Mouse (Mus musculus): ENCODE results near the gene Prss16. TPM values are rescaled to one million over a fixed set of nuclear protein-coding genes. Genes with fewer than 3 reads are reported as not detected.

Prss16 gene
- polyA plus RNA-seq, 1 experiment from 2014 or later: 6.3 TPM

DNA sequence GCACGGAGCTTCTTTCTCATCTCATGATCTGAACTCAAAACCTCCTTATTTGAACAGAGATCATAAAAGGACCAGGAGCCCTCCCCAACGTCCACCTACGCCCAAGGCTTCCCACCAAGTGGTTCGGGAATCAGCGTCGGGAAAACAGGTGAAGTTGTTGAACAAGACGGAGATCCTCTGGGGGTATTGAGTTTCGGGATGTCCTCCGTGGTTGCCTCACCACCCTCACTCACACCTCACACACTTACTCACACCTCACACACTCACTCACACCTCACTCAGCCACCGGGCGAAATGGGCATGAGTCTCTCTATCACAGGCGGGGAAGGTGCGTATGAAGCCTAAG, 12.7 kb downstream of the Prss16 start:
- in situ Hi-C loops (cut with MboI; ENCODE audit: low pct_unique_long_range_greater_than_20kb): no loop called here
- DNase-seq (ENCODE audit: low read depth, low spot score) (no peak), ATAC-seq (no peak)
- TF ChIP-seq CTCF (IDR thresholded peaks at IDR 0.05): no peak
- no peaks in the 10 kb centered on the region for H3K27me3 ChIP-seq
- ChIA-PET CTCF (no interaction called here), POLR2A (no interaction called here)

DNA sequence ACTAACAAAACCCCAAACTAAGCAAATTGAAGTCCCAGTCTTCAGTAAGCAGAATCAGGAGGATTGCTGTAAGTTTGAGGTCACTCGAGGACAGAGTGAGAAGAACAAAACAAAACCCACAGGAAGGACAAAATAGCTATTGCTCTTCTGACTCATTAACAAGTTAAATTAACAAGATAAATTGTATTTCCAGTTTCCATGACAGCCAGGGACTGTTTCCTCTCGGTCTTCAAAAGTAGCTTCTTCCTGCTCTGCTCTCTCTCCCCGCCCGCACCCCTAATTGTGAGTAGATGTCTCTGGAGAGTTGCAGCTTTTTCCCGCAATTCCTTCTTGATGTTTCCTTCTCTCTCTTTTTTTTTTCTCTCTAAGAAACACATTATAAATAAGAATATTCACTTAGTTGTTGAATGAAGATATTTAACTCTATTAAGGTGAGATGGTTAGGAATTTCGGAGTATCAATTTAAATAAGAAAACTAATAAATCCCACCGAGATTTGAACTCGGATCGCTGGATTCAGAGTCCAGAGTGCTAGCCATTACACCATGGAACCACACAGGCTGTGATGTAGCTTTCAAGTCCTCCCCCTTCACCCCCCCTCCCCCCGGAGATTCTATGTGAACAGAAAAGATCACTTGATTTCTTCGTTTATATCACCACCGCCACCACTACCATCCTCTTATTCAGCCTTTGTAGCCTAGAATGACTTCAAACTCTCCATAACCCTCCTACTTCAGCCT, 13.3 kb downstream of the Prss16 start:
- in situ Hi-C loops (cut with MboI; ENCODE audit: low pct_unique_long_range_greater_than_20kb): no loop called here
- no peak for TF ChIP-seq CTCF (IDR thresholded peaks at IDR 0.05)

DNA sequence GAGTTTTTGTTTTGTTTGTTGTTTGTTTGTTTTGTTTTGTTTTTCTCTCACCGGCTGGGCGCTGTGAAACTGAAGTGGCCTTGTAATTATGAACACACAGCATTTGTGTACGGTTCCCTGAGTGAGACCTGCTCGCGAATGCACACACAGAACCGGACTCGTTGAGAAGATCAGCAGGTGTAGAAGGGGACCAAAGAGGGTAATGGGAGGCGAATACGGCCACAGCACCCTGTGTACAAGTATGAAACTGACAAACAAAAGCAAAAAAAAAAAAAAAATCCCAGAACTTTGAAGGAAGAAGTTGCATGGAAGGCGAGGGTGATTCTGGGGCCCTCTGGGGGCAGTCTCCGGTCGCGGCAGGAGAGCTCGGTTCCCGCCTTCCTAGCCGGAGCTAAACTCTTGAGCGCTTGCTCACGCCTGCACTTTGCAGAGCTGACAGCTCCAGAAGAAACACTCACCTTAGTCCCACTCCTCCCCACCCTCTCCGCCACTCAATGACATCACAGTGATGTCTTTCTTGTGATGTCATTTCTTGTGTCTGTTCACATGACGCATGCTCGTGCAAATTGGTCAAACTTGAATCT, 14.1 kb downstream of the Prss16 start:
- DNase-seq (ENCODE audit: low read depth, low spot score): no peak
- CTCF ChIA-PET: interaction anchor here (1.3 kb wide), 1 partner anchor 33 kb away, joined by 3 read pairs; no protein-coding TSS in a partner anchor
- POLR2A ChIA-PET: no interaction called here
- TF ChIP-seq CTCF (IDR thresholded peaks at IDR 0.05): no peak
- no peaks in the 10 kb centered on the region for H3K27me3 ChIP-seq
- in situ Hi-C loops (cut with MboI; ENCODE audit: low pct_unique_long_range_greater_than_20kb): no loop called here
- ATAC-seq: no peak

More for the DNA sequence above, 13.3 kb downstream of the Prss16 start:
- POLR2A ChIA-PET: no interaction called here
- H3K27me3 ChIP-seq: no peaks in the 10 kb centered on the region
- ATAC-seq (no peak), DNase-seq (ENCODE audit: low read depth, low spot score) (no peak)
- CTCF ChIA-PET: interaction anchor here (1.3 kb wide), 1 partner anchor 32 kb away, joined by 3 read pairs; no protein-coding TSS in a partner anchor

DNA sequence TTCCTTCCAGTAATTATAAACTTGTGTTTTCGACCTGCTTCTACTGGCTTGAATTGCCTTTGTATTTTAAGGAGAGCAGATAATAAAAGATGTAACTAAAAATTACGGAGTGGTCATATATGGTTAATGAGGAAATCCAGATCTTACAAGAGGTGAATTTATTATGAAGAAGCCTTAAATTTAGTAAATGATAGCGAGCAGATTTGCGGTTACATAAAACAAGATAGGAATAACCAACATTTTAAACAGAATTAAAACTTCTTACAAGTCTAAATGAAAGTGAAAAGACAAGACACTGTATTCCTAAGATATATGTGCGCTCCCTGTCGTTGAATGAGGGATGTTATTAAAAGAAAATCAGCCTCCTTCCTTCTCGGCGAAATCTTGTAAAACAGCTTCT, 14.6 kb downstream of the Prss16 start:
- DNase-seq (ENCODE audit: low read depth, low spot score) (no peak), ATAC-seq (no peak)
- in situ Hi-C loops (cut with MboI; ENCODE audit: low pct_unique_long_range_greater_than_20kb): no loop called here
- TF ChIP-seq CTCF (IDR thresholded peaks at IDR 0.05): no peak
- POLR2A ChIA-PET: no interaction called here
- CTCF ChIA-PET: interaction anchor here (1.3 kb wide), 1 partner anchor 34 kb away, joined by 3 read pairs; no protein-coding TSS in a partner anchor
- H3K27me3 ChIP-seq: no peaks in the 10 kb centered on the region

DNA sequence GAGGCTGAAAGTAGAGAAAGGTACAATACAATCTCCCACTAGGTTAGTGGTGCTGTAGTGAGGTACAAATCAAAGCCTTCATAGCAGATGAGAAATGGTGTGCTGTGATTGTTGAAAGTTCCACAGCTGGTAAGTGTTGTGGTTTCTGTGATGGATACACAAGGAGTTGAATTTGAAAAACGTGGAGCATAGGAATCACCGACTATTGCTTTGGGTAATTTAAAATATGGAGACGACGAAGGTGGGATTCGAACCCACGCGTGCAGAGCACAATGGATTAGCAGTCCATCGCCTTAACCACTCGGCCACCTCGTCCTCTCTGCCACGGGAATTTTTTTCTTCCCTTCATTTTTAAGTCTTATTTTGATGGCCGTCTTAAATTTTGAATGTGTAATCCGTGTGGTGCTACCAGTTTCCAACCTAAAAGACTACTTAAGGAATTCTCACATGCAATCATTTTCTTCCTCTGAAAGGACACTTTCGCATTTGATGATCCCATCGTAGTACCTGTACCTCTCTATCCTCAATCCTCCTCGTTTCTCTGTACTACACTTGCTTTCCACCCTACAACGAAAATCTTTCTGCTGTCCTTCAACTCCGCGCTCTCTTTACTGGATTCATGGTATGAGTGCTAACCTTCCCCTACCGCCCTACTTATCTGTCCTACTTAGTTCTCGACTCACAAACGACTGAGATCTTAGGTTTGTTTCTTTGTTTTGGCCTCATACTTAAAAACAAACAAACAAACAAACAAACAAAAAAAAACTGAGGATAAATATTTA, 15.4 kb downstream of the Prss16 start:
- no peaks in the 10 kb centered on the region for H3K27me3 ChIP-seq
- POLR2A ChIA-PET: no interaction called here
- CTCF ChIA-PET: no interaction called here
- in situ Hi-C loops (cut with MboI; ENCODE audit: low pct_unique_long_range_greater_than_20kb): no loop called here
- DNase-seq (ENCODE audit: low read depth, low spot score): no peak
- no peak for TF ChIP-seq CTCF (IDR thresholded peaks at IDR 0.05)
- no peak for ATAC-seq

DNA sequence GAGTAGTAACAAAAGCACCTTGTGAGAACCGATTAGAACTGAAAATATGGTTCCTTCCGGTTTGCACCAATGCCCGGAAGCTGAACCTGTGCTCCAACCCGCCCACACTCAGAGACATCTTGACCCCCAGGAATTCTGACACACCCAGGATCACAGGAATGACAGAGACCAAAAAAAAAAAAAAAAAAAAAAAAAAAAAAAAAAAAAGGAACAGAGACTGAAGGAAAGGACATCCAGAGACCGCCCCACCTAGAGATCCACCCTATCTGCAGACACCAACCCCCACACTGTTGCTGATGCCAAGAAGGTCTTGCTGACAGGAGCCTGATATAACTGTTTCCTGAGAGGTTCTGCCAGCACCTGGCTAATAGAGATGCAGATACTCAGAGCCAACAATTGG, 17.0 kb downstream of the Prss16 start:
- ChIA-PET CTCF (interaction anchor here (0.7 to 1.8 kb wide), 3 partner anchors 10 to 18 kb away, joined by 3 to 6 read pairs (median 3); no protein-coding TSS in a partner anchor), POLR2A (no interaction called here)
- in situ Hi-C loops (cut with MboI; ENCODE audit: low pct_unique_long_range_greater_than_20kb): no loop called here
- H3K27me3 ChIP-seq: no peaks in the 10 kb centered on the region
- DNase-seq (ENCODE audit: low read depth, low spot score) (no peak), ATAC-seq (no peak)
- TF ChIP-seq CTCF (IDR thresholded peaks at IDR 0.05): no peak

DNA sequence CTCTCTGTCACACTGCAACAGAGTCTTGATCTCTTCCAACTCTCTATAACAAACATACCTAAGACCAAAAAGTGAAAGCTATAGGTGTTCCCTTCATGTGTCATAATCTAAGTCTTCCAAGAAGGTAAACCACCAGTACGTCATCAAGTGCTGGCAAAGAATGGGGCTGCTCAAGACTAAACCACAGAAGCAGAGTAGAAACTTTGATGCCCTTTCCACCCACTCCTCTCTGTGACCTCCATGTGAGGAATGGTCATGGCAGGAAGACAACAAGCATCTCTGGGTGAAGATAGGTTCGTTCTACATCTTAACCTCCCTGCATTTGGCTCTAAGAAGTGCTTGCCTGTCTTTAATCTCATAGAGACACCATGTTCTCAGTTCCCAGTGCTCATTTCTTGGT, 25.1 kb downstream of the Prss16 start:
- TF ChIP-seq CTCF (IDR thresholded peaks at IDR 0.05): no peak
- ChIA-PET CTCF (no interaction called here), POLR2A (no interaction called here)
- no peaks in the 10 kb centered on the region for H3K27me3 ChIP-seq
- no peak for DNase-seq (ENCODE audit: low read depth, low spot score)
- ATAC-seq: no peak
- in situ Hi-C loops (cut with MboI; ENCODE audit: low pct_unique_long_range_greater_than_20kb): no loop called here

DNA sequence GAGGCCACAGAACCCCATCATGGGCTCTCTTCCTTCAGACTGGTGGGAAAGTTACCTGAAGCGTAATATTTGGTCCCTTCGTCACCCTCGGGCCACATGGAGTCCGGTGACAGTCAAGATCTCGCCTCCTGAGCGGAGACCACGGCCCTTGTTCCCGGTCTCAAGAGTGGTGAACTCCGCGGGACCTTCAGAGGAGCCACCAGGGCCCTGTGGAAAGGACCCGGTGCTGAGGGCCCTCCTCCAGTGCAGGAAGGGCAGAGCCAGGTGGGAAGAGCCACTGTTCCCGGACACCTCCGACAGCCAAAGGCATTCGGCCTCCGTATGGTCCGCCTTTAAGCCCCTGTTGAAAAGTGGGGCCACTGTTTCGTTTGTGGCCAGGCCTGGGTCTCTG, 27.7 kb downstream of the Prss16 start:
- ChIA-PET POLR2A (no interaction called here), CTCF (interaction anchor here (2.3 kb wide), 1 partner anchor 11 kb away, joined by 6 read pairs; no protein-coding TSS in a partner anchor)
- no peak for TF ChIP-seq CTCF (IDR thresholded peaks at IDR 0.05)
- no peaks in the 10 kb centered on the region for H3K27me3 ChIP-seq
- ATAC-seq (no peak), DNase-seq (ENCODE audit: low read depth, low spot score) (no peak)
- in situ Hi-C loops (cut with MboI; ENCODE audit: low pct_unique_long_range_greater_than_20kb): no loop called here

DNA sequence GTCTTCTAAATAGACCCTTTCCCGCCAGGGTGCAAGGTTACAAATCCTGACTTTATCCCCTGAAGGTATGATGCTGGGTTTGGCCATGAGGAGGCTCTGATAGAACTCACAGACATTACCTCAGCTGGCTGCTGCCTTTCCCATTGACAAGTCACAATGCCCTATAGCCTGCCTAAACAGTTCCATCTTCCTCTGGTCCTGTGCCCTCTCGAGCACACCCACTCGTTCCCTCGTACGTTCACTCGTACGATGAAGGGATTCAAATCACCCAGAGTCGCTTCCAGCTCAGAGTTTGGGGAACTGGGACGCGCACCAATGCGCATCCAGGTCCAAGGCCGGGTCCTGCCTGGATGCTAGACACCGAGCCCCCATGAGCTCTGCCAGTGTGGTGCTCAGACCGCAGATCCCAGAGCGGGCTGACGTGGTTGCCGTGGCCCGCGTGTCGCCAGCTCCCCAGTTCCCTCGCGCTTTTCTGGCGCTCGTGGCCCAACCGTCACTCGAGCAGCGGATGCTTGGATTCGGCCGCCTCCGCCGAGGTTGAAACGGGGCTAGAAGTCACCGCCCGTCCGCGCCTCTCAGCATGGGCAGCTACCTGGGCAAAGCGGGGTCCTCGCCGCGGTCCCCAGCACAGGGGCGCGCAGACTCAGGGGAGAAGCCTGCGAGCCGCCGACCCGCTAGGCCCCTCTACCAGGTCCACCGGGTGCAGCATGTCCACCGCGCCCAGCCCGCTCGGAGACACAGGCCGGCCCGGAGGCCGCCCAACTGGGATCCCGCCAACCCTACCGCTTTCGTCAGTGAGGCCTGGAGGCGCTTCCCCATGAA, 28.4 kb downstream of the Prss16 start, which contains the start of gene Pom121l2:
Gene Pom121l2 (plus strand): TSS at position 214 of the 822 bp plus-strand sequence.
- ATAC-seq: no peak
- no peak for DNase-seq (ENCODE audit: low read depth, low spot score)
- TF ChIP-seq CTCF (IDR thresholded peaks at IDR 0.05): no peak
- POLR2A ChIA-PET: no interaction called here
- H3K27me3 ChIP-seq: no peaks in the 10 kb centered on the region
- in situ Hi-C loops (cut with MboI; ENCODE audit: low pct_unique_long_range_greater_than_20kb): no loop called here
- CTCF ChIA-PET: interaction anchor here (0.8 to 1.1 kb wide), 2 partner anchors 10 to 29 kb away, joined by 3 read pairs; no protein-coding TSS in a partner anchor
